Mouse (Mus musculus) adrenal gland, adult (tissue): ENCODE measurements around the gene Mindy4.
A peak's percentile ranks its signal among the peaks of the same experiment; 100 is the strongest.

Experiments used
- DNase-seq, 2 experiments: peaks; one replicate each; pipeline ENCODE4 v3.0.0; 2022 to 2023; ENCODE audit warnings: low spot score in 1 of 2; ENCODE audit not compliant: inconsistent age in 2 of 2

Gene Mindy4

GRCm38 (mm10) chr6:55358731-55359143, 155.6 kb downstream of the Mindy4 start:
- peak in 1 of 2 experiments; percentile 41 for DNase-seq

- no peak for DNase-seq
Measured at GRCm38 (mm10) chr6:55362663-55363062, 159.5 kb downstream of the Mindy4 start.

- no peak for DNase-seq
Measured at GRCm38 (mm10) chr6:55367126-55367525, 163.9 kb downstream of the Mindy4 start.
